Comparison of ENCODE assay signal across 13 mouse cellular contexts in the genomic region with DNA sequence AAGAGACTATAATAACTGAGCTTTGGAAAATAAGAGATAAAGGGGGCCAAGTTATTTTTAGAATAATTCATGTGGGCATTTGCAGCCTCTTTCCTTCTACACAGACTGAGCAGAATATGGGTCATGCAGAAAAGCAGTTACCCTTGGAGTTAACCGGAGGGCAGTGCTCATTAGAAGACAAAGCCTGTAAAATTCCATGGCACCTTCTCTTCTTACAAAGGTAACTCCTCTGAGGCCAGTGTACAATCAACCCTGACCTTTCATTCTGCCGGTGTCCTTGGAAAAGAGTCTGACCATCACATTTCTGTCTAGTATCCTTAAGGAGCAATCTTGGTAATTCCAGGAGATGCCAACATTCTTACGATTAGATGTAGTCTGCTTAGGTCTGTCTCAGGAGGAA. TPM values are rescaled to one million over a fixed set of nuclear protein-coding genes. Genes with fewer than 3 reads are reported as not detected.
"Had no signal": no experiment of that assay in that cellular context is flagged by ENCODE, and none has a peak within 500 bp of the region (broad histone marks: within the 10 kb centered on the region; RNA-seq: fewer than 3 reads in every experiment).

No protein-coding gene starts in this region.

- H3K9me3 ChIP-seq: limb, embryonic 10.5 days; liver, embryonic 15.5 days; midbrain, embryonic 13.5 days had no signal

- H3K36me3 ChIP-seq: liver, embryonic 15.5 days had no signal

- H3K4me1 ChIP-seq: liver, embryonic 15.5 days had no signal

- H3K27me3 ChIP-seq: liver, embryonic 15.5 days; midbrain, embryonic 13.5 days had no signal

- DNase-seq: lung, adult 2 months; lung, postnatal 36 days; right cerebral cortex, adult 18-20 months; right cerebral cortex, postnatal 25 days; thymus, postnatal 36 days had no signal

- ATAC-seq: lung, postnatal 0 days; midbrain, embryonic 13.5 days had no signal

- H3K27ac ChIP-seq: left cerebral cortex, adult 2 months; limb, embryonic 10.5 days; liver, embryonic 15.5 days; midbrain, embryonic 13.5 days had no signal

- H3K9ac ChIP-seq: liver, embryonic 15.5 days; midbrain, embryonic 13.5 days had no signal

- H3K4me3 ChIP-seq: left cerebral cortex, adult 2 months; limb, embryonic 10.5 days; liver, embryonic 15.5 days; midbrain, embryonic 13.5 days had no signal

- H3K4me2 ChIP-seq: liver, embryonic 11.5 days; liver, embryonic 15.5 days; midbrain, embryonic 13.5 days had no signal

RNA-seq across cellular contexts. Expression of gene Crtam, which starts 37.0 kb away (rescaled TPM):
- total RNA-seq: layer of hippocampus, adult 8-10 months; megakaryocyte progenitor cell, adult 5-6 weeks had no signal
- polyA plus RNA-seq: liver, embryonic 15.5 days had no signal
